Mouse (Mus musculus) lung, postnatal 0 days (tissue): ENCODE results near the gene Polk.

ENCODE experiments used
- CTCF ChIP-seq: IDR thresholded peaks from 2 replicates; pipeline ENCODE4 v1.5.1; 2016; ENCODE audit warnings: antibody characterized with exemption, mild to moderate bottlenecking
- EP300 ChIP-seq: IDR thresholded peaks from 2 replicates; pipeline ENCODE4 v1.6.1; 2016; ENCODE audit warnings: antibody characterized with exemption, mild to moderate bottlenecking, control low read depth

- TF ChIP-seq CTCF = no peak
- TF ChIP-seq EP300 = no peak
Measured at GRCm38 (mm10) chr13:96499891-96500290, 42.5 kb downstream of the Polk start.
